Comparison of ENCODE assay signal across 8 mouse cellular contexts in the genomic region with DNA sequence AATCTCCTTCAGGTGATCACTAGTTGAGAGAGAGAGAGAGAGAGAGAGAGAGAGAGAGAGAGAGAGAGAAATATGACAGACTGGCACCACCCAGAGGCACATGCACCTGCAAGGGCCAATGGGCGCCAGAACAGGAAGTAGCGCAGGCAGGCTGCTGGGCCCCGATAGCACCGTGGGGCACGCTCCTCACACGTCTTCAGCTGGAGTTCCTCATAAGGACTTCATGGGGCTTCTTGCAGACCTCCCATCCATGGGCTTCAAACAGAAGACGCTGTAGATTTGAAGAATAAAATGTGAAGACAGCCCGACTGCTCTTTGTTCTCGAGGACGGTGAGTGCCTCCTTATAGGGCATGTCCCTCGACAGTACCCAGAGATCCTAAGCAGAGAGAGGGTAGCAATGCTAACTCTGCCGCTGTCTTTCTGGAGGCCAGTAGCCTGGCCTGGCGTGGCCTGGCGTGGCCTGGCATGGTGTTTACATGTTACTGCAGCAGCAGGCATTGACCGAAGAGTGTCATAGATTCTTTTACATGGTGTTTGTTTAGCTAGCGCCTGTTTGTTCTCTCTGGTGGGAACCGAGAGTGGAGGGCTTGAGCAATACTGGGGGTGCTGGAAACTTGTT. TPM values are rescaled to one million over a fixed set of nuclear protein-coding genes. Genes with fewer than 3 reads are reported as not detected.
A peak's percentile ranks its signal among the peaks of the same experiment; 100 is the strongest.
DNase-seq lines count a peak whose midpoint lies in the region; ATAC-seq lines count a peak whose summit lies in the region.

No protein-coding gene starts in this region.

- intact Hi-C loops in left cerebral cortex, postnatal 36 days (cut with DNase I) = no loop called here

- DNase-seq in liver, embryonic 13.5 days = peak; percentile 86
- peak; percentile 68 to 73 for DNase-seq in spleen, adult 18-20 months
- DNase-seq in testis, postnatal 14 days (ENCODE audit: low spot score) = no peak
- DNase-seq in left cerebral cortex, postnatal 36 days (ENCODE audit: low spot score in 2 of 2) = no peak
- DNase-seq in hindbrain, embryonic 14.5 days (ENCODE audit: low spot score) = no peak
- no peak for DNase-seq in left cerebral cortex, adult 11 months (ENCODE audit: low spot score)

- 12% methylated on average over 17 of the region's 17 CpGs for WGBS in liver, embryonic 13.5 days (ENCODE audit: insufficient replicate concordance)
- 87% methylated on average over 17 of the region's 17 CpGs for WGBS in hindbrain, embryonic 14.5 days

- no peaks in the 10 kb centered on the region; the same call in 1 of the 2 replicates for H3K36me3 ChIP-seq in liver, embryonic 13.5 days
- H3K36me3 ChIP-seq in hindbrain, embryonic 14.5 days (replicated peaks; ENCODE audit: control insufficient read depth, insufficient read depth) = no peaks in the 10 kb centered on the region

- H3K4me3 ChIP-seq in liver, embryonic 13.5 days (replicated peaks) = peak overlapping the region; percentile 70
- H3K4me3 ChIP-seq in hindbrain, embryonic 14.5 days (replicated peaks; ENCODE audit: low read length) = no peak overlapping the region

- peak; percentile 95 for ATAC-seq in CD4-positive, CD25-positive, alpha-beta regulatory T cell, adult 4 months
- ATAC-seq in common myeloid progenitor, adult 5-6 weeks (replicated peaks; ENCODE audit: low read depth, poor library complexity, severe bottlenecking) = peak; percentile 80
- ATAC-seq in liver, embryonic 13.5 days (ENCODE audit: low read depth) = peak; percentile 80
- ATAC-seq in hindbrain, embryonic 14.5 days (ENCODE audit: low FRiP score) = no peak

- H3K27ac ChIP-seq in liver, embryonic 13.5 days = peak overlapping the region; percentile 99
- no peak overlapping the region for H3K27ac ChIP-seq in hindbrain, embryonic 14.5 days

- H3K9ac ChIP-seq in liver, embryonic 13.5 days = peak overlapping the region; percentile 87
- H3K9ac ChIP-seq in hindbrain, embryonic 14.5 days = no peak overlapping the region

- no peaks in the 10 kb centered on the region for H3K27me3 ChIP-seq in liver, embryonic 13.5 days
- H3K27me3 ChIP-seq in hindbrain, embryonic 14.5 days (ENCODE audit: control insufficient read depth, insufficient read depth, low read length) = no peaks in the 10 kb centered on the region

- peak overlapping the region; percentile 92 for H3K4me2 ChIP-seq in liver, embryonic 13.5 days
- no peak overlapping the region for H3K4me2 ChIP-seq in hindbrain, embryonic 14.5 days (replicated peaks)

- H3K4me1 ChIP-seq in liver, embryonic 13.5 days (replicated peaks) = peaks cover 77% of the 10 kb centered on the region
- H3K4me1 ChIP-seq in hindbrain, embryonic 14.5 days (replicated peaks; ENCODE audit: control insufficient read depth, insufficient read depth, low read length) = peaks cover 7% of the 10 kb centered on the region; the same call in 1 of the 2 replicates

- no peaks in the 10 kb centered on the region for H3K9me3 ChIP-seq in liver, embryonic 13.5 days (replicated peaks)
- H3K9me3 ChIP-seq in hindbrain, embryonic 14.5 days (ENCODE audit: control insufficient read depth, low read length) = no peaks in the 10 kb centered on the region

RNA-seq across cellular contexts. Expression of a gene that starts 13.6 kb away (rescaled TPM):
- 100 to 1,000 TPM; 125 to 142 TPM for polyA plus RNA-seq in CD4-positive, CD25-positive, alpha-beta regulatory T cell, adult 4 months (2017; shearing (Covaris generic))
- total RNA-seq in common myeloid progenitor, adult 5-6 weeks (2017) = 88.0 and 100 TPM in 2 replicates
- polyA plus RNA-seq in liver, embryonic 13.5 days (2015; fragmentation: Nextera tagmentation; extraction: Ambion mirVana) = 49.3 and 56.2 TPM in 2 replicates
- total RNA-seq in left cerebral cortex, postnatal 36 days (2021) = 10 to 100 TPM; 53.2 to 60.9 TPM
- polyA plus RNA-seq in hindbrain, embryonic 14.5 days (2014; fragmentation: Nextera tagmentation; extraction: Ambion mirVana) = 50.4 and 62.3 TPM in 2 replicates

RNA-seq across cellular contexts. Expression of a gene that starts 17.6 kb away (rescaled TPM):
- 10 to 100 TPM; 10.7 to 13.2 TPM for polyA plus RNA-seq in CD4-positive, CD25-positive, alpha-beta regulatory T cell, adult 4 months (2017; shearing (Covaris generic))
- 93.5 and 95.5 TPM in 2 replicates for total RNA-seq in common myeloid progenitor, adult 5-6 weeks (2017)
- polyA plus RNA-seq in liver, embryonic 13.5 days (2015; fragmentation: Nextera tagmentation; extraction: Ambion mirVana) = 38.1 and 43.2 TPM in 2 replicates
- 100 to 1,000 TPM; 134 to 147 TPM for total RNA-seq in left cerebral cortex, postnatal 36 days (2021)
- polyA plus RNA-seq in hindbrain, embryonic 14.5 days (2014; fragmentation: Nextera tagmentation; extraction: Ambion mirVana) = 52.8 and 58.4 TPM in 2 replicates

Comparison
In these comparisons a context has a peak if more than half of its experiments do, and no peak if none do; other contexts are left out.
1. DNase-seq: peak in liver, embryonic 13.5 days (single experiment) and spleen, adult 18-20 months (2 of 2); none in testis, postnatal 14 days (single experiment), left cerebral cortex, postnatal 36 days (0 of 2), hindbrain, embryonic 14.5 days (single experiment) and left cerebral cortex, adult 11 months (single experiment).